Mouse (Mus musculus): ENCODE results near the gene Mast1.

- TF ChIP-seq POLR2A (IDR thresholded peaks at IDR 0.05; ENCODE audit: borderline replicate concordance, extremely low read depth, insufficient read depth, insufficient read length, poor library complexity, severe bottlenecking) (no peak), CTCF (IDR thresholded peaks at IDR 0.05; ENCODE audit: borderline replicate concordance, extremely low read depth, insufficient read depth, insufficient read length) (no peak)
Observed at GRCm38 (mm10) chr8:84901752-84902151, 35.4 kb downstream of the Mast1 start, which contains the start of gene Klf1.
